Mouse (Mus musculus) urinary bladder, adult 18-20 months (tissue): ENCODE data around the gene Tm9sf2.
"Not testable (repeated sequence)": the region's sequence is repeated elsewhere in the genome, so short reads cannot be mapped to it uniquely, and the experiment has no call there.

Source experiments
- DNase-seq, 2 experiments: peaks; one replicate each; pipeline ENCODE4 v3.0.0; 2022; ENCODE audit warnings: low spot score in 2 of 2, mixed read lengths in 2 of 2

Tm9sf2 gene

GRCm38 (mm10) chr14:122099584-122099983 lies 7.3 kb upstream of the Tm9sf2 start:
- DNase-seq = no peak

DNA sequence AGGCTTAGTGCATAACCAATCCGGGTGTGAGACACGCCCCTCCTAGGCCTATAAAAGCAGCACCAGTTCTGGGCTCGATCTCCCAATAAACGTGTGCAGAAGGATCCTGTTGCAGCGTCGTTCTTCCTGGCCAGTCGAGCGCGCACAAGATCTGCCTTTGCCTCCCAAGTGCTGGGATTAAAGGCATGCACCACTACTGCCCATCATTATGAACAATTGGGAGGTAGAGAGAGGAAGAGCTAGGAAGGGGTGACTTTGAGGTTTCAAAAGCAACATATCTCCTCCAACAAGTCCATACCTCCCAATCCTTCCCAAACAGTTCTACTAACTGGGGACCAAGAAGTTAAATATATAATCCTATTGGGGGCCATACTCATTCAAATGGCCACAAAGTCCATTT lies 4.9 kb upstream of the Tm9sf2 start:
- DNase-seq = not testable (repeated sequence)

GRCm38 (mm10) chr14:122104881-122105280 lies 2.0 kb upstream of the Tm9sf2 start:
- DNase-seq = peak; percentile 85 to 97

- no peak for DNase-seq
Observed at GRCm38 (mm10) chr14:122105391-122106285, 1.2 kb upstream of the Tm9sf2 start.

- peak; percentile 11 to 21 for DNase-seq
Observed at GRCm38 (mm10) chr14:122107481-122108214, 810 bp downstream of the Tm9sf2 start.

- no peak for DNase-seq
Observed at GRCm38 (mm10) chr14:122111681-122112080, 4.8 kb downstream of the Tm9sf2 start.

- no peak for DNase-seq
Observed at GRCm38 (mm10) chr14:122112311-122112710, 5.5 kb downstream of the Tm9sf2 start.

- no peak for DNase-seq
Observed at GRCm38 (mm10) chr14:122116200-122116599, 9.4 kb downstream of the Tm9sf2 start.

- DNase-seq = no peak
Observed at GRCm38 (mm10) chr14:122130111-122130797, 23.4 kb downstream of the Tm9sf2 start.

GRCm38 (mm10) chr14:122131644-122132043 lies 24.8 kb downstream of the Tm9sf2 start:
- no peak for DNase-seq

GRCm38 (mm10) chr14:122136368-122136928 lies 29.6 kb downstream of the Tm9sf2 start:
- no peak for DNase-seq

DNA sequence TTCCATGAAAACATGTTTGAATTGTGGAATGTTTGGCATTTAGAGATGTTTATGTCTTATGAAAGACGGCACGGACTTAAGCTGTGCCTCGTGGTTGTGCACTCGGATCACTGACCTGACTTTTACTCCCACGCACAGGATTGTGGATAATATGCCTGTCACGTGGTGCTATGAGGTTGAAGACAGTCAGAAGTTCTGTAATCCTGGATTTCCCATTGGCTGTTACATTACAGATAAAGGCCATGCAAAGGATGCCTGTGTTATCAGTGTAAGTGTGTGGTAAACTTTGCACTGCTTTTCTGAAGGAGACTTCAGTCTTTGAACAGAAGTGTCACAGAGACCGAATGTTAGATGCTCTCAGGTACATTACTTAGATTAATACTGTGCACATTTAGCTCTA lies 30.4 kb downstream of the Tm9sf2 start:
- no peak for DNase-seq

DNA sequence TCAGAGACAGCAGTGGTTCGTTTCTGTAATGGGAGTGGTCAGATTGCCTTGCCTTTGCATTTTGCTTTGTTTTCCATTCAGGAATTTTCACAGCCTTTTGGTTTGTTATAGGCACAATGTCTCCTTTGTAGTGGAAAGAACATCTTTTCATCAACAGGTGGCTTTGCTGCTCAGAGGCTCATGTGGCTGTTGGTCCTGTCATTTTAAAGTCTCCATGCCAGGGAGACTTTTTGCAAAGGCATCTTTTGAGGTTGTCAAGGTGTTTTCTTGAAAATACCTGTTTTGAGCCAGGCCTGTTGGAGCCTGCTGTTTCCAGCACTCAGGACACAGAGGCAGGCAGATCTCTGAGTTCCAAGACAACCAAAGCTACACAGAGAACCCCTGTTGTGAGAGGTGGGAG lies 33.3 kb downstream of the Tm9sf2 start:
- DNase-seq = no peak

- no peak for DNase-seq
Observed at GRCm38 (mm10) chr14:122143585-122144269, 36.9 kb downstream of the Tm9sf2 start.

- DNase-seq = no peak
Observed at GRCm38 (mm10) chr14:122145374-122145773, 38.5 kb downstream of the Tm9sf2 start.

- DNase-seq = no peak
Observed at GRCm38 (mm10) chr14:122150616-122151015, 43.8 kb downstream of the Tm9sf2 start.

DNA sequence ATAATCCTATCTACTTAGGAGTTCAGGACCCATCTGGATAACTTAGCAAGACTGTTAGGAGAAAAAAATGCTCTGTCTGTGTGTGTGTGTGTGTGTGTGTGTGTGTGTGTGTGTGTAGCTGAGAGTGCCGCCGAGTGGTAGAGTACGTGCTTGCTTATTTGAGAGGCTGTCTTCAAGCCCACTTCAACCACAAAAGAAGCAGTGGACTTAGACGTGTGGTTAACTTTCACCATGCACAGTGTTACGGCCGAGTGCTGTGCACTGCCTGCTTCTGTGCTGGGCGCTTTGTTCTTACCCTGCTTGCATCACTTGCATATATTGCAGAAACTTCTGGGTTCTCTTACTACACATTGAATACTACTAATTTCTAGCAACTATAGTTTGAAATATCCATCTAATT lies 50.9 kb downstream of the Tm9sf2 start:
- DNase-seq = no peak

DNA sequence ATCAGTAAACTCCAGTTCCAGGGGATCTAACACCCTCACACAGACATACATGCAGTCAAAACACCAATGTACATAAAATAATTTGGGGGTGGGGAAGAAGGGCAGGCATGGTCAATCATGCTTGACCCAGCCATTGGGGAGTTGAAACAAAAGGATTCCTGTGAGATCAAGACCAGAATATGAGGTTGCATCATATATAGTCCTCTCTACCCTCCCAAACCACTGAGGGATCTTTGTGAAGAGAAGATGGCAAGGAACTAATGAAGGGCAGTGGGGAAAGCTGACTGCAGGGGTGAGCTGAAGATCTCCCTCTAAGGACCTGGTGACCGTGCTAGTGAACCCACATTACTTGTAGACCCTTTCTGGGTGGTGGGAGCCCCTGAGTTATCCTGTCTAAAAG lies 54.1 kb downstream of the Tm9sf2 start:
- DNase-seq = no peak

- no peak for DNase-seq
Observed at GRCm38 (mm10) chr14:122168912-122169311, 62.1 kb downstream of the Tm9sf2 start.

DNA sequence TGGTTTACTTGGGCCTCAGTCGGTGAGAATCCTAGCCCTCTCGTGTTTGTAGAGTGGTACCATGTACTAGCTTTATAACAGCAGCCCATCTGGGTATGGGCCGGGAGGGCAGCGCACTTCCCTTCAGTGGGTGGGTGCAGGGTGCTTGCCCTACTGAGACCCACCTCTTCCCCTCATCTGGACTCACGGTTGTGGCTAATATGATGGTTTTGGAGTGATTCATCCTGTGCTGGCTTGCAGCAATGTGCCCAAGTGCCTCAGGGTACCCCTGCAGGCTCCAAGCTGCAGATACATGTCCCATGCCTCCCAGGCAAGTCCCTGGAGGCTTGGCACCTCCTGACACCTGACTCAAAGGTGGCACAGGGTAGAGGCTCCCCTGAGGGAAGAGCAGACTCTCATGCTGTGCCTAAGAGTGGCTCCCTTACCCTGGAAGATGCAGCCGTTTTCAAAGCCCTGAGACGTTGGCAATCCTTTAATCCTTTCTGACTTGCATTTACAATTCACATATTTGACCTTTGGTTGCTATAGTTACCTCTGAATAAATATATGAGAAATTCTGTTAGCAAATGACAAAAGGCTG lies 63.5 kb downstream of the Tm9sf2 start:
- DNase-seq = no peak

DNA sequence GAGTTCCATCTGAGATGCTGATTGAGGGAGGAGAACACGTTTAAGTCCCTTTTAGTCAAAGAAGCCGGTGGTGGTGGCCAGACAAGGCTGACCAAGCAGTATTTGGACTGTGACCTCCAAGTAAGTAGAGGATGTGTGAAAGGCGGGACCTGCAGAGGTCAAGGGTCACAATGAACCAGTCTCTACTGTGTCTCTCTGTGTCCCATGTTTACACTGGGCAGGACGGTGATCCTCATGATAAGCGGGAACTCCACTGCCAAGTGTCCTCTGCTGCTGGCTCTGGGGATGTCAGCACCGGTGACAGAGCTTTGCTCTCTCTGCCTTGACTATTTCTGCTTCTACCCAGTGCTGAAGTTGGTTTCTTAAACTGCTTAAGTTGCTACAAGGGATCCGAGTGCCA lies 64.2 kb downstream of the Tm9sf2 start:
- no peak for DNase-seq
